Mouse (Mus musculus): ENCODE measurements around the gene Serpinf2. TPM values are rescaled to one million over a fixed set of nuclear protein-coding genes. Genes with fewer than 3 reads are reported as not detected.
A peak's percentile ranks its signal among the peaks of the same experiment; 100 is the strongest.

The Serpinf2 gene
- polyA plus RNA-seq, 1 experiment: not detected

GRCm38 (mm10) chr11:75467512-75468215 is 28.3 kb upstream of the Serpinf2 start:
- TF ChIP-seq FLI1 (IDR thresholded peaks at IDR 0.05; ENCODE audit: low read length) (no peak), GATA1 (IDR thresholded peaks at IDR 0.05; ENCODE audit: borderline replicate concordance, low read length) (no peak)
- H3K9me3 ChIP-seq: peaks cover 7% of the 10 kb centered on the region; the same call in 1 of the 2 replicates
- peak overlapping the region; percentile 77 for H3K4me3 ChIP-seq (replicated peaks)
- H3K27me3 ChIP-seq (replicated peaks): no peaks in the 10 kb centered on the region
- peaks cover 60% of the 10 kb centered on the region for H3K4me1 ChIP-seq
- H3K36me3 ChIP-seq (replicated peaks; ENCODE audit: low read length): peaks cover 45% of the 10 kb centered on the region

GRCm38 (mm10) chr11:75466731-75467505 is 27.5 kb upstream of the Serpinf2 start:
- Histone ChIP-seq H3K36me3 (replicated peaks; ENCODE audit: low read length) (peaks cover 45% of the 10 kb centered on the region), H3K4me3 (replicated peaks) (no peak overlapping the region), H3K9me3 (peaks cover 7% of the 10 kb centered on the region; the same call in 1 of the 2 replicates), H3K4me1 (peaks cover 62% of the 10 kb centered on the region), H3K27me3 (replicated peaks) (no peaks in the 10 kb centered on the region)
- no peak for TF ChIP-seq GATA1 (IDR thresholded peaks at IDR 0.05; ENCODE audit: borderline replicate concordance, low read length)
- no peak for TF ChIP-seq FLI1 (IDR thresholded peaks at IDR 0.05; ENCODE audit: low read length)

GRCm38 (mm10) chr11:75465051-75465450 is 25.7 kb upstream of the Serpinf2 start:
- Histone ChIP-seq H3K4me3 (replicated peaks) (peak overlapping the region; percentile 82), H3K4me1 (peaks cover 70% of the 10 kb centered on the region), H3K9me3 (peaks cover 7% of the 10 kb centered on the region; the same call in 1 of the 2 replicates), H3K27me3 (replicated peaks) (no peaks in the 10 kb centered on the region), H3K36me3 (replicated peaks; ENCODE audit: low read length) (peaks cover 45% of the 10 kb centered on the region)
- TF ChIP-seq FLI1 (IDR thresholded peaks at IDR 0.05; ENCODE audit: low read length) (no peak), GATA1 (IDR thresholded peaks at IDR 0.05; ENCODE audit: borderline replicate concordance, low read length) (no peak)

- peaks cover 7% of the 10 kb centered on the region; the same call in 1 of the 2 replicates for H3K9me3 ChIP-seq
- peaks cover 74% of the 10 kb centered on the region for H3K4me1 ChIP-seq
- peak overlapping the region; percentile 59 for H3K4me3 ChIP-seq (replicated peaks)
Measured at GRCm38 (mm10) chr11:75464417-75464816, 25.0 kb upstream of the Serpinf2 start.

GRCm38 (mm10) chr11:75463624-75464023 is 24.2 kb upstream of the Serpinf2 start:
- peaks cover 78% of the 10 kb centered on the region for H3K4me1 ChIP-seq
- no peak for TF ChIP-seq FLI1 (IDR thresholded peaks at IDR 0.05; ENCODE audit: low read length)
- TF ChIP-seq GATA1 (IDR thresholded peaks at IDR 0.05; ENCODE audit: borderline replicate concordance, low read length): no peak
- H3K4me3 ChIP-seq (replicated peaks): peak overlapping the region; percentile 99
- H3K27me3 ChIP-seq (replicated peaks): no peaks in the 10 kb centered on the region
- peaks cover 42% of the 10 kb centered on the region for H3K36me3 ChIP-seq (replicated peaks; ENCODE audit: low read length)
- peaks cover 7% of the 10 kb centered on the region; the same call in 1 of the 2 replicates for H3K9me3 ChIP-seq

More at GRCm38 (mm10) chr11:75464417-75464816, 25.0 kb upstream of the Serpinf2 start:
- H3K36me3 ChIP-seq (replicated peaks; ENCODE audit: low read length): peaks cover 42% of the 10 kb centered on the region
- TF ChIP-seq GATA1 (IDR thresholded peaks at IDR 0.05; ENCODE audit: borderline replicate concordance, low read length) (no peak), FLI1 (IDR thresholded peaks at IDR 0.05; ENCODE audit: low read length) (no peak)
- H3K27me3 ChIP-seq (replicated peaks): no peaks in the 10 kb centered on the region

- Histone ChIP-seq H3K9me3 (peaks cover 7% of the 10 kb centered on the region; the same call in 1 of the 2 replicates), H3K4me1 (peaks cover 78% of the 10 kb centered on the region), H3K27me3 (replicated peaks) (no peaks in the 10 kb centered on the region), H3K36me3 (replicated peaks; ENCODE audit: low read length) (peaks cover 42% of the 10 kb centered on the region), H3K4me3 (replicated peaks) (peak overlapping the region; percentile 99)
- TF ChIP-seq GATA1 (IDR thresholded peaks at IDR 0.05; ENCODE audit: borderline replicate concordance, low read length) (no peak), FLI1 (IDR thresholded peaks at IDR 0.05; ENCODE audit: low read length) (no peak)
Measured at GRCm38 (mm10) chr11:75462865-75463336, 23.5 kb upstream of the Serpinf2 start.

- peak overlapping the region; percentile 99 for H3K4me3 ChIP-seq (replicated peaks)
- peaks cover 78% of the 10 kb centered on the region for H3K4me1 ChIP-seq
- no peaks in the 10 kb centered on the region for H3K27me3 ChIP-seq (replicated peaks)
- peaks cover 42% of the 10 kb centered on the region for H3K36me3 ChIP-seq (replicated peaks; ENCODE audit: low read length)
- no peak for TF ChIP-seq GATA1 (IDR thresholded peaks at IDR 0.05; ENCODE audit: borderline replicate concordance, low read length)
- no peak for TF ChIP-seq FLI1 (IDR thresholded peaks at IDR 0.05; ENCODE audit: low read length)
- H3K9me3 ChIP-seq: peaks cover 7% of the 10 kb centered on the region; the same call in 1 of the 2 replicates
Measured at GRCm38 (mm10) chr11:75462253-75462783, 22.9 kb upstream of the Serpinf2 start.

- peaks cover 38% of the 10 kb centered on the region for H3K36me3 ChIP-seq (replicated peaks; ENCODE audit: low read length)
- TF ChIP-seq GATA1 (IDR thresholded peaks at IDR 0.05; ENCODE audit: borderline replicate concordance, low read length): no peak
- TF ChIP-seq FLI1 (IDR thresholded peaks at IDR 0.05; ENCODE audit: low read length): no peak
- H3K4me1 ChIP-seq: peaks cover 77% of the 10 kb centered on the region
Measured at GRCm38 (mm10) chr11:75461743-75462252, 22.4 kb upstream of the Serpinf2 start.

More at GRCm38 (mm10) chr11:75461743-75462252, 22.4 kb upstream of the Serpinf2 start:
- Histone ChIP-seq H3K27me3 (replicated peaks) (no peaks in the 10 kb centered on the region), H3K9me3 (peaks cover 7% of the 10 kb centered on the region; the same call in 1 of the 2 replicates), H3K4me3 (replicated peaks) (peak overlapping the region; percentile 99)

All from megakaryocyte, embryonic 14.5 days (primary cell).